Mouse (Mus musculus): ENCODE results near the gene Slc35g1.

Gene Slc35g1

DNA sequence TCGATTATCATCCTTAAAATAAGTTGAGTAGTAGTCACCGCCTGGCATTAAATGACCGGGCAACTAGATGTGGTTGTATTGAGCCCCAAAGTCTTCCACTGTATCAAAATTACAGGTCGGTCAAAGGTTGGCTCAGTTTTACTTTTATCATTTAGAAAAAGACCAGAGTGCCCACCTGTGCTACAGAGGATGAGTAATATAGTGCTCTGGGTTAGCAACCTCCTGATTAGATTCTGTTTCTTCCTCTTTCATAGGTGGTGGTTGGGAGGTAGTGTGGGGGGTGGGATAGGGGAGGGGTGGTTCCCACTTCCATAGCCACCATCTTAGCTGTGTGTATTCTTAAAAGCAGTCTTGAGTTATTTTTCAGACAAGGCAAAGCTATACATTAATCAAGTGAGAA, 7.9 kb upstream of the Slc35g1 start:
- DNase-seq (ENCODE audit: low read depth): no peak

DNA sequence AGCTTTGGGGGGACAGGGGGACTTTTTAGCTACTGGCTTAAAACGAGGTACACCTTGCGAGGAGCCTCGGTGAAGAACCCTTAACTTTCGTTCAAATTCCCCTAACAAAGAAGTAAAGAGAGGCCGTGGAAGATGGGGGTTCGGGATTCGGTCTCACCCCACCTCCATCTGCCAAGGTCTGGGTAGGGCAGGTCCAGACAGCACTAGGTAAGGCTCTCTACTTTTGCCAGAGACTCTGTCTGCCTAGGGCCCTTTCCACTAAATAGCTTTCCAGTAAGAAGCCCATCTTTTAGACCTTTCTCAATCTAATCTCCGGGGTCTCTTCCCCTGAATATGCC, 822 bp downstream of the Slc35g1 start:
- no peak for DNase-seq (ENCODE audit: low read depth)

DNA sequence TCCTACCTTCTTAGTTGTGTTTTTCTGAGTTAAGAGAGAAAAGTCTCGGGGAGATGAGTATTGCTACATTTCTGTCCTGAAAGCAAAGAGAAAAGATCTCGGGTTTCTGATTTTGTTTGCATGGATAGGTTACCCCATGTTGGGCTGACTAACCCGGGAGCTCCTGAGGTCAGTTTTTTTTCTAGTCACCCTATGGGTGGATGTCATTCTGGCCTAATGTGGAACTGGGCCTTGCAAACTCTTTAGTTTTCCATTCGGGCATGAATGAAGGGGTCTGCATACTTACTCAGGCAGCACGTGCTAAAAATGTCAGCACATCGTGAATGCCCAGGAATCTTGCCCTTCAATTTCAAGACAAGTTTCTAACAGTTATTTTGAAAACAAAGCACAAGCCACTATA, 1.2 kb downstream of the Slc35g1 start:
- no peak for DNase-seq (ENCODE audit: low read depth)

DNA sequence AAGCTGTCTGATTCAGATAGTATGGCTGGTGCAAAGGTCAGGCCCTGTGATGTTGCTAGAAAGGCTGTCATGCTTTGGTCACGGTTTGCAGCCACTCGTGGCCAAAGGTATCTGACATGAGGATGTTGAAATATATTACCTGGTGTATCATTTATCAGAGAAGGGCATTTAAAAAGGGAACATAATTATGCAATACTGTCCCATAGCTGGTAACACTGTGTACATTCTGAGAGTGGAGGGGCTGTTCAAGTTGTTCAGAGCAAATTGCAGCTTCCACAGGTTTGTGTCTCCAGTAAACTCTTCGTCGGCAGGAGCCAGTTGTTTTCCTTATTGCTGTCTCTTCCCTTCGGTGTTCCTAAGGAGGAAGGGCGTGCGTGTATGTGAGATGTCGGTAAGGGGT, 3.2 kb downstream of the Slc35g1 start:
- no peak for DNase-seq (ENCODE audit: low read depth)

DNA sequence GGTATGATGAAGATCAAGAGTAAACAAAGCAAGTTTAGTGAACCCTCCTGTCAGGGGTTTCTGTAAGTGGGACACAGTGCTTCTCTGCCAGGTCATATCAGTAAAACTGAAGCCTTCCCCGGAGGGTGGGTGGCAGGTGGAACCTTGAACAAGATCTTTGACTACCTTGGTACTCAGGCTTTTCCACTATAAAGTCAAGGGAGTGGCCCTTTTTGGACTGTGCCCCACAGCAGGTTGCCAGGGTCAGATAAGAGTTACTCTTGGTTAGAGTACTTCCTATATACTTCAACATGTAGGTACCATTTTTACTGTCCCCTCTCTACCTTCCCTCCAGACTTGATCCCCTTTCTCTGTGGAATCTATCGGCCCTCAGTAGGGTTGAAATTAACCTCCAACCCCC, 5.1 kb downstream of the Slc35g1 start:
- no peak for DNase-seq (ENCODE audit: low read depth)

DNA sequence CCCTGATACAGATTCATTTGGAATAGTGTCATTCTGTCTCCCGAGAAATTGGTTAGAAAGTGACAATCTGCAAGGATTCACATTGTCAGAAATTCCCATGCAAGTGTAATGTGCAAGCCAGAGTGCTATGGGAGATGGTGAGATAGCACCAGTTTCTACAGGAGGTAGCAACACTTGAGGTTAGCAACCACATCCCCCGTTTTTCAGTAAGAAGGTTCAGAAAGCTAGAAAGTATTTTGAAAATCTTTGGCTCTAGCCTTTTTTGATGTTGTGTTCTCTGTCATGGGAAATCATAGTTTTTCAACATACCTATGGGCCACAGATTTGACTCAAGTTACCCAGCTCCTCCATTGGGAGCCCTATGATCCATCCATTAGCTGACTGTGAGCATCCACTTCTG, 5.6 kb downstream of the Slc35g1 start:
- DNase-seq (ENCODE audit: low read depth): no peak

DNA sequence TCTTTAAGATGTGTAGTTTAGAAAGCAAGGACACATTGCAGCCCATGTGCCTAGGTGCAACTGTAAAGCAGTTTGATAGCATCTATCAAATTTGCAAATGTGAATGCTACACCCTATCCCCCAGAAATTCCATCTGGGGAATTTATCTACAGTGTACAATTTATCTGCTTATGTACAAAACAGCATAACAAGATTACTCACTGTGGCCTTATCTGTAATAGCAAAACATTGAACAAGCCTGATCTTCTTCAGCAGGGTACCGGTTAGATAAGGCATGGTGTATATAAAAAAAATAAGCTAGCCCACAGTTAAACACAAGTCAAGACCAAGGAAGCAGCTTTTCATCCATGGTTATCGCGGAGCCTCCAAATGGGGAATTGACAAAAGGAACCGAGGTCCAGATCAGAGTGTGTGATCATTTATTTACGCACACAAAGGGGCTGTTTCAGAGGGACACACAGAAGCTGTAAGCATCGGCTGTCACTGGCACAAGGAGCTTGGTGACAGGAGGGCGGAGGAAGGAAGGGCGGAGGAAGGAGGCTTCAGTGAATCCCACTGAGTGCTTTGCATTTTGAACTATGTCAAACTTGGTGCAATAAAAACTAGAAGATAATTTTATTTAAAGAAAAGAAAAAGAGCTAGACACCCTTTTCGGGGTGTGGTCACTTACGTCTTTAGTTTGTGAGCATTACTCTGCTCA, 14.7 kb downstream of the Slc35g1 start:
- peak; percentile 38 for DNase-seq (ENCODE audit: low read depth)

DNA sequence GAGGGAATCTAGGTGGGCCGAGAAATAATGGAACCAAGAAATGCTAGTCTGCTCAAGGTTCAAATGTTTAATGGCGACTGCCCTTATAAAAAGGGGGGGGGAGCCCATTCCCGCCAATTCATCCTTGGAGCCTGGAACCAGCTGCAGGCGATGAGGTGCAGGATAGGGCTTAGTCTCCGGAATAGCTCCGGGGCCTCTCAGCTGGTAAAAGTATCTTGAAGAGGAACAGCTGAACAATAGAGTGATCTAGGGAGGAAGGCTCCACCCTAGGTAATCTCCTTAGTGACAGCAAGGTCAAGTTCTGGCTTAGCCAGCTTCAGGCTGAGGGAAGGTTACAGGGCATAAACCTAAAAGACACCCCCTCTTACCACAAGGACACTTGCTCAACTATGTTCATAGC, 18.1 kb downstream of the Slc35g1 start:
- no peak for DNase-seq (ENCODE audit: low read depth)

DNA sequence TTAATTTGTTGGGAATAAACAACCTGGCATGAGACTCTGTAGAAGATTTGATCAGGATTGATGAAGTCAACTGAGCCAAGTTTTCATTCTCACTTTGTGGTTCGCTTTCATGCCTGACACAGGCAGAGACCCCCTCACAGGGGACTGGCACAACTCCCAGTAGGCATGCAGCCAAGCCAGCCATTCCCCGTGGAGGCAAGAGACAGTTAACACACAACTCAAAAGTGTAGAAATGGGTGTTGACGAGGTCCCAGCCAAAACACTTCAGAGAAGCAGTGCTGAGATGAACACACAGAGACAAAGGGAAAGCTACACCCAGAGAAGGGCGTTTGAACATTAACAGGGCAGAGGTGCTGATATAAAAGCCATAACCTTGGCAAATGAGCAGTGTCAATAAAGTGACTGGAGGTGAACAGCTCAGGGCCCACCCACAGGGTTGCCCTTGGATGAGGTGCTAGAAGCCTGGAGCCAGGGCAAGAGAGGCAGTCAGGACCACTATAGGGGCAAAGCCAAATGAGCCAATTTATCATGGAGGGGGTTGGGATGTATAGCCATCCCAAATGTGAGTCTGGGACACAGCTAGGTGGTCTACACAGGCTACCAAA, 23.1 kb downstream of the Slc35g1 start:
- DNase-seq (ENCODE audit: low read depth): no peak

DNA sequence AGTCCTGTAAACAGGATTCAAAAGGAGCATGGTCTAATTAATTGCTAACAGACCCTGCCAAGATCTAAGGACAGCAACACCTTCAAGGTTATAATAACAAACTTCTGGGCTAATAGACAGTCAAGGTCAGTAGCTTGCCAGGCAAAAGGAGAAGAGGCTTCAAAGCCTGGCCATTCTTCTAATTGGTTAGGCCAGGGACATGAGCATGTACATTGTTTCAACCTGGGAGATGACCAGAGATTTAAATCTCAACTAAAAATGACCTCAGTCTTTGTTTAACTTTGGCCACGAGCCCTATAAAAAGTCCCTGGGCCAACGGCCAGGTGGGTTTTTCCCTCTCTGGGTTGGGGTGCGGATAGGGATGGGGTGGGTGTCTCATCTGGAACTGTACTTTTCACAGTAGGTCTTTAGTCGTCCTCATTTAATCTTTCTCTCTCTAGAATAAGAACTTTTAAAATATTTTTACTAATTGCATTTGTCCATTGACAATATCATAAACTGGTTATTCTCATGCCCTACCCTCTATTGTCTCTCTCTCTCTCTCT, 25.0 kb downstream of the Slc35g1 start:
- DNase-seq (ENCODE audit: low read depth): no peak

DNA sequence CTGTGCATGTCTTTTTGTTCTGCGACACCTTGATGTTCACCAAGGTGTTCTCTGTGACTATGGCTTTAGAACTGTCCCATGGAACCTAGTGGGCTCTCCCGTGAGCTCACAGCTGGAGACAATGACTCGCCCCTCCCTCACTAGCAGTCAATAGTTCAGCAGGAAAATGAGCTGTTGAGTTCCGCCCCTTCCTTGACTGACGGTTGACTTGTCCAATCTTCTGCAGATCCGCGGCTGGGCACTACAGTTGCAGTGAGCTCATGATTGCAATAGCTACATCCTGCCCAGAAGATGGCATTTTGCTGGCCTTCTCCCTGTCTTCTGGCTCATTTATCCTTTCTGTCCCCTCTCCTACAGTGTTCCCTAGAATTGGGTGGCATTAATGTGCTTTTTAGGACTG, 25.7 kb downstream of the Slc35g1 start:
- no peak for DNase-seq (ENCODE audit: low read depth)

DNA sequence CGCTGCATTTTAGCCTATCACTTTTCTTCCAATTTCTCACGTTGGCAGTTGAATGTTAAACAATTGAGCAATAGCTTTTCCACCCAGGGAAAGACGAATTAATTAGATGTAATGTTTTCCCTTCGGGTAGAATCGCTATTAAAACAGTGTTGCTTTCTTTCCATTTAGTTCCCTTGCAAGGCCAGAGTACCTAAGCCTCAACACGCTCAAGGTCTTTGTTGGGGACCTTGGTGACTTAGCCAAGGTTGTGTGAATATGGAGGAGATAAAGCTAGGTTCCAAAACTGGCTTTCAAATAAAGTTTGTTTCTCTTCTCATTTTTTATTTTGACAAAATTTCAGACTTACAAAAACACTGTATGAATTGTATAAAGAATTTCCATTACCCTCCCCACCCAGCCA, 27.1 kb downstream of the Slc35g1 start:
- no peak for DNase-seq (ENCODE audit: low read depth)

DNA sequence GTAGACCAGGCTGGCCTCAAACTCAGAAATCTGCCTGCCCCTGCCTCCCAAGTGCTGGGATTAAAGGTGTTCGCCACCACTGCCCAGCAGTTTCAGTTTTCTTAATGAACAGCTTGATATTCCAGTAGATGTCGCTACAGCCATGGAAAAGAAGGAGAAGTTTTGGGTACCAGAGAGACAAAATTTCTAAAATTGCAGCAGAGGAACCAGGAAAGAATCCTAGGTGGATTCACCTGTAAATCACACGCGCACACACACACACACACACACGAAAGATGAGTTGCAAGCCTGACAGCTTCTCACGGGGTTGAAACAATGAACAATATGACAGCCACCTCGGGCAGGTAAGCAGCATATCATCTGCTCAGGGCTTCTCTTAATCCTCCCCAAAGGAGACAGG, 28.1 kb downstream of the Slc35g1 start:
- DNase-seq (ENCODE audit: low read depth): no peak

DNA sequence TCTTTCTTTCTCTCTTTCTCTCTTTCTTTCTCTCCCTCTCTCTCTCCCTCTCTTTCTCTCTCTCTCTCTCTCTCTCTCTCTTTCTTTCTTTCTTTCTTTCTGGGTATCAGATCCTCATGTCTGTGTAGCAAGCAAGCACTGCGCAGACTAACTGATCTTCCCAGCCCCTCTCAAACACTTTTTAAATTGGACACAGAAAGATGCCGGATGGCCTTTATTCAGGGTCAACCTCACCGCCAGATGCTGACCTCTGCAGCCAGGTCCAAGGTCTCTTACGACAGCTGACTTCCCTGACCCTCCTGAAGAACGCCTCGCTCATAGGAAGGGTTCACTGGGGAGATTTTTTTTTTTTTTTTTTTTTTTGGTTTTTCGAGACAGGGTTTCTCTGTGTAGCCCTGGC, 28.8 kb downstream of the Slc35g1 start:
- no peak for DNase-seq (ENCODE audit: low read depth)

DNA sequence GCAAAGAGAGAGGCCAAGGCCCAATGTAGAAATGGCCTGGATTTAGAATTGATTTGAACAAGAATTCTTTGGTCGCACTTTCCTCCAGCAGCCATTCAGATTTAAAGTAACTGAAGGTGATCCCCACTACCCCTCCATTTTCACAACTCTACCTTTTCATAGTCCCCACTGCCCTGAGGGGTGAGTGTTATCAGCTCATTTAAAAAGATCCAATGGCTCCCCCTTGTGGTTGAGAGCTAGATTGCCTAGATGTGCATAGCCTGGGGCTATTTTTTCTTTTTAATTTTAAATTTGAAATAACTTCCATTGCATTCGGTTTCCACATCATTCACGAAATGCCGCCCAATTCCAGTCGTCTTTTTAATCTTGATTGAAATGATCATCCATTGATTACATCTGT, 33.5 kb downstream of the Slc35g1 start:
- peak; percentile 34 for DNase-seq (ENCODE audit: low read depth)

DNA sequence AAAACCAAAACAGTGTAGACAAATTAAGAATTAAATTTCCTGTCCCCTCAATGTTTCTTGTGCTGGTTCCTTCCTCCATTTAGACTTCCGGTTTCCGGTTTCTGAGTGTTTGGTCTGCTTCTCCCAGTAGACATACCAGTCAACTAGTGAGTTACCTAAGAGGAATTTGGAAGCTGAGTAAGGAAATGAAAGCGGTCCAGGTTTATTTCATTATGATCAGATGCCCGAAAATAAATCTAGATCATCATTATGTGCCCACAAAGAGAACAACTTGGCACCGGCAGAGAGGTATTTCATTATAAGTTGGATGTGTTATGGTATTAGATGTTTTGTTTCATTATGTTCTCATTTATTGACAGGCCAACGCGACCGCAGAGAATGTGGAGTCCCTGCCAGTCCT, 34.7 kb downstream of the Slc35g1 start:
- DNase-seq (ENCODE audit: low read depth): no peak

DNA sequence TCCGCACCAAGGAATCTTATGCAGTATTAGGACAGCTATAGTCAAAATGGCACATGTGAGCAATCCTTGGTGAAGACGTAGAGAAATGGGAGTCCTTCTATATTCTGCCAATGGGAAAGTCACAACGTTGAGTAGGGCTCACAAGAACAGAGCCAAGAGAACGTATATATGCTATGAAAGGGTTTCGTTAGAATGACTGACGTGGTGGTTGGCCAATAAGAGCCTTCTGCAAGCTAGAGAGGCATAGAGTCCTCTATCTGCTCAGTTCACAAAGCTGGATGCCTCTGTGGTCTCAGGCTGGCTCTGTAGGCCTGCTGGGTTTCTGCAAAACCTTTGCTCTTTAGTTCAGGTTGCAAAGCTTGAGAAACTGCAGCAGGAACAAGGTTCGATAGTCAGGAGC, 35.5 kb downstream of the Slc35g1 start:
- DNase-seq (ENCODE audit: low read depth): no peak

DNA sequence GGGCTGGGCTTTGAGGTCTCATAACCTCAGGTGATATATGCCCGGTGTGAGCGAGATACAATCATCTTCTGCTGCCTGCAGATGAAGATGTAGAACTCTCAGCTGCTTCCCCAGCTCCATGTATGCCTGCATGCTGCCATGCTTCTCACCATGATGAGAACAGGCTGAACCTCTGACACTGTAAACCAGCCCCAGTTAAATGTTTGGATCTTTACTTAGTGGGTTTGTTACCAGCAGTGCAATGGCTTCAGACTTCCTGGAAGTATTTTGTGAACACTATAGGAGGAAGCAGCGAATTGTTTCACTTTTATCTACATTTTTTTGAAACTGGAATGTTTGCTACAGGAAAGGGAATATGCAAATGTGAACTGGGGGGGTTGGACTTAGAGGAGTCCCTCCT, 36.2 kb downstream of the Slc35g1 start:
- no peak for DNase-seq (ENCODE audit: low read depth)

DNA sequence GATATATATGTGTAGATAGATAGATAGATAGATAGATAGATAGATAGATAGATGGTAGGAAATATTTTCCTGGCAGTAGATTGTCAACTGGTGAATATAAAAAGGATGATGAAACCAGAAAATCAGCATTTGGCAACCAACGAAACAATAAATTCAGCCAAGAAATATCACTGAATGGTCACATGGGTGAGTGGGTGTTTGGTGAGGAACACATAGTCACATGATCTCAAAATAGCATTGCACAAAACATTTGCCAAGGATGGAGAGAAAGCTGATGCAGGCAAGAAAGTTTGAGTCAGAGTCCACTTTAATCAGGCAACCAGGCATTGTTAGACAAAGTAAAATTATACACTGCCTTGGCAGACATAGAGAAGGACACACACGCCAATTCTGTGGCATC, 37.6 kb downstream of the Slc35g1 start:
- DNase-seq (ENCODE audit: low read depth): no peak

DNA sequence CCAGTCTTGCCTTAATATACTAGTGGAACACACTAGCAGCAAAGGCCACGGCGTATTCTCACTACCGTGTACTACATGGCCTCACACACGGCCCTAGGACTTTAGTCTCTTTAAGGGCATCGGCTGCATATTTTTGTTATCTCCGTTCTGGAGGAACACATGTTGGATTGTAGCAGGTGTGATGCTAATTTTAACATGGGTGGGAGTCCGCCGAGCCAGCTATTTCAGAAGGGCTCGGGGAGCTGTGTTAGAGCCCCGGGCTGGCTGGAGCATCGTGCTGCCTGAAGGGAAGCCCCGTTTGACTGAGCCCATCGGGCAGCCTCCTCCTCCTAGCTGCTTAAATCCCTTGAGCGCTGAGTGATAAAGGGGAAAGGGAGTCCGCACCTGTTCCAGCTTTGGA, 39.4 kb downstream of the Slc35g1 start:
- no peak for DNase-seq (ENCODE audit: low read depth)

DNA sequence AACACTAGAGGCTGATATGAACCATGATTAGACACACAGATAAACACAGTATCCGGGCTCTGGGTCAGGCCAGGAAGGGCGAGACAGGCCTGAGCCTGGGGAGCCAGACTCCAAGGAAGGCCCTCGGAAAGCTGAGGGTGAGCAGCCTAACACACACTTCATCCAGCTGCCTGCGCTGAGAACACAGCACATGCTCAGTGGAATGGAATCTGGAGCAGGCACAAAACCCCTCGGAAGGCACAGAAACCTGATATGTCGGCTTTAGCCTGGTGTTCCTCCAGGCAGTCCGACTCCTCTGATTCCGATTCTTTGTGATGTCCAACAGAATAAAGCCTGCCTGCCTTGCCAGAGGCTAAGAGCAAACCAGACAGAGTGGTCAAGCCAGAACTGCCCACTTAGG, 46.1 kb downstream of the Slc35g1 start:
- no peak for DNase-seq (ENCODE audit: low read depth)

DNA sequence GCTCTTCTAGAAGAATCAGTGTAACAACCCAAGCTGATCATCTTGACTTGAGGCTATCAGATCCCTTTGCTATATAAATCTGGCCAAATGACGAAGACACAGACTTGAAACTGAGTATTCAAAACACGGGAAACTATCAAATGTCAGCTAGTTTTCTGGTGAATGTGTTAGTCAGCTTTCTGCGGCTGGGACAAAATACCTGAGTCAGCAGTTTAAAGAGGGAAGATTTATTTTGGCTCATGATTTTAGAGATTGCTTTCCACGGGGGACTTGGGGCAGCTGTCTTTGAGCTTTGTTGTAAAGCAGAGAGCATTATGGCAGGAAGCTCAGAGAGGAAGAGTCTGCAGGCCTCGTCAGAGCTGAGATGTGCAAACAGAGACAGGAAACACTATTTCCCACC, 50.0 kb downstream of the Slc35g1 start:
- DNase-seq (ENCODE audit: low read depth): no peak

Measured in c-Kit-positive CD71-positive TER-119-negative erythroid progenitor cells, embryonic 14.5 days (primary cell).